Mouse (Mus musculus) hindbrain, embryonic 10.5 days (tissue): ENCODE data around the gene Calr. TPM values are rescaled to one million over a fixed set of nuclear protein-coding genes. Genes with fewer than 3 reads are reported as not detected.

ENCODE experiments used
- DNase-seq: peaks from one replicate; pipeline ENCODE4 v3.0.0-alpha.2; 2017; ENCODE audit warnings: low spot score
- H3K27ac ChIP-seq: fragments of 300-500 bp; sonication (generic); 2 replicates; pipeline ENCODE4 v1.5.1; 2016; ENCODE audit warnings: mild to moderate bottlenecking, moderate library complexity
- H3K27me3 ChIP-seq: fragments of 300-500 bp; sonication (generic); 2 replicates; pipeline ENCODE4 v1.6.1; 2016; ENCODE audit warnings: mild to moderate bottlenecking; ENCODE audit not compliant: poor library complexity, insufficient read depth, severe bottlenecking
- H3K36me3 ChIP-seq: fragments of 300-500 bp; sonication (generic); 2 replicates; pipeline ENCODE4 v1.6.1; 2016; ENCODE audit warnings: mild to moderate bottlenecking, moderate library complexity
- H3K4me1 ChIP-seq: fragments of 300-500 bp; sonication (generic); replicated peaks from 2 replicates; pipeline ENCODE4 v1.6.1; 2016; ENCODE audit warnings: mild to moderate bottlenecking
- H3K4me3 ChIP-seq: fragments of 300-500 bp; sonication (generic); 2 replicates; pipeline ENCODE4 v1.5.1; 2016; ENCODE audit warnings: mild to moderate bottlenecking, moderate library complexity
- H3K9me3 ChIP-seq: fragments of 300-500 bp; sonication (generic); 2 replicates; pipeline ENCODE4 v1.6.1; 2016; ENCODE audit warnings: mild to moderate bottlenecking, moderate library complexity
- WGBS: fragments of 180-500 bp; shearing (Covaris S2); methylation state at CpG from one replicate; pipeline ENCODE4 v1.1.7; 2016; 5-methylcytosine and 5-hydroxymethylcytosine counted together
- polyA plus RNA-seq: library from polyadenylated mRNA; unstranded; fragments of >200 nt; fragmentation: Nextera tagmentation; extraction: Ambion mirVana; gene quantifications from 2 replicates; pipeline ENCODE4 v1.2.1, GENCODE M21; 2016

Calr gene
- polyA plus RNA-seq, 1 experiment from 2014 or later: 783 TPM

GRCm38 (mm10) chr8:84806031-84806430, 40.7 kb downstream of the Calr start:
- no peak overlapping the region for H3K4me3 ChIP-seq
- no peaks in the 10 kb centered on the region for H3K36me3 ChIP-seq
- H3K27me3 ChIP-seq: peaks cover 98% of the 10 kb centered on the region
- DNase-seq: no peak
- peaks cover 16% of the 10 kb centered on the region for H3K4me1 ChIP-seq
- WGBS: 92% methylated on average over 5 of the region's 5 CpGs
- H3K9me3 ChIP-seq: peaks cover 6% of the 10 kb centered on the region; the same call in 1 of the 2 replicates
- H3K27ac ChIP-seq: no peak overlapping the region

- Histone ChIP-seq H3K9me3 (no peaks in the 10 kb centered on the region), H3K27ac (peak within 1 kb of the TSS; percentile 62), H3K36me3 (no peaks in the 10 kb centered on the region), H3K4me1 (peaks cover 14% of the 10 kb centered on the region; the same call in 1 of the 2 replicates), H3K4me3 (peak within 1 kb of the TSS; percentile 56), H3K27me3 (peaks cover 98% of the 10 kb centered on the region)
- 16% methylated on average over 112 of the region's 125 CpGs for WGBS
- peak; percentile 40 for DNase-seq
Measured at GRCm38 (mm10) chr8:84799999-84800831, 46.5 kb downstream of the Calr start, which contains the start of gene Nfix. Nfix (minus strand) TSS chr8:84800344.

GRCm38 (mm10) chr8:84799136-84799931, 47.4 kb downstream of the Calr start:
- Histone ChIP-seq H3K4me1 (peaks cover 14% of the 10 kb centered on the region; the same call in 1 of the 2 replicates), H3K27me3 (peaks cover 98% of the 10 kb centered on the region), H3K4me3 (peak overlapping the region; percentile 56), H3K36me3 (no peaks in the 10 kb centered on the region), H3K9me3 (no peaks in the 10 kb centered on the region), H3K27ac (peak overlapping the region; percentile 62)
- peak; percentile 49 for DNase-seq
- WGBS: under 1% methylated on average over 103 of the region's 108 CpGs

GRCm38 (mm10) chr8:84798446-84799135, 48.1 kb downstream of the Calr start:
- peak; percentile 24 for DNase-seq
- WGBS: 37% methylated on average over 10 of the region's 10 CpGs
- H3K4me1 ChIP-seq: peaks cover 19% of the 10 kb centered on the region; the same call in 1 of the 2 replicates
- H3K27me3 ChIP-seq: peaks cover 98% of the 10 kb centered on the region
- no peaks in the 10 kb centered on the region for H3K36me3 ChIP-seq
- H3K4me3 ChIP-seq: peak overlapping the region; percentile 56
- H3K9me3 ChIP-seq: no peaks in the 10 kb centered on the region
- no peak overlapping the region for H3K27ac ChIP-seq

- Histone ChIP-seq H3K27me3 (peaks cover 98% of the 10 kb centered on the region), H3K27ac (no peak overlapping the region), H3K36me3 (no peaks in the 10 kb centered on the region), H3K4me1 (peaks cover 19% of the 10 kb centered on the region; the same call in 1 of the 2 replicates), H3K9me3 (no peaks in the 10 kb centered on the region), H3K4me3 (no peak overlapping the region)
- no peak for DNase-seq
- WGBS: 64% methylated on average over 6 of the region's 6 CpGs
Measured at GRCm38 (mm10) chr8:84797971-84798370, 48.8 kb downstream of the Calr start.

- 73% methylated on average over 15 of the region's 15 CpGs for WGBS
- no peaks in the 10 kb centered on the region for H3K9me3 ChIP-seq
- H3K27me3 ChIP-seq: peaks cover 98% of the 10 kb centered on the region
- H3K4me1 ChIP-seq: peaks cover 19% of the 10 kb centered on the region; the same call in 1 of the 2 replicates
- no peak overlapping the region for H3K27ac ChIP-seq
- H3K36me3 ChIP-seq: no peaks in the 10 kb centered on the region
- H3K4me3 ChIP-seq: no peak overlapping the region
- DNase-seq: no peak
Measured at GRCm38 (mm10) chr8:84797256-84797797, 49.4 kb downstream of the Calr start.

- Histone ChIP-seq H3K9me3 (no peaks in the 10 kb centered on the region), H3K27ac (no peak overlapping the region), H3K27me3 (peaks cover 100% of the 10 kb centered on the region), H3K4me1 (peaks cover 13% of the 10 kb centered on the region; the same call in 1 of the 2 replicates), H3K4me3 (no peak overlapping the region), H3K36me3 (no peaks in the 10 kb centered on the region)
- no peak for DNase-seq
- 53% methylated on average over 7 of the region's 7 CpGs for WGBS
Measured at GRCm38 (mm10) chr8:84794486-84794885, 52.2 kb downstream of the Calr start.

- Histone ChIP-seq H3K27me3 (peaks cover 100% of the 10 kb centered on the region), H3K4me3 (no peak overlapping the region), H3K9me3 (no peaks in the 10 kb centered on the region), H3K27ac (no peak overlapping the region), H3K4me1 (peaks cover 7% of the 10 kb centered on the region; the same call in 1 of the 2 replicates), H3K36me3 (no peaks in the 10 kb centered on the region)
- DNase-seq: no peak
- 56% methylated on average over 13 of the region's 13 CpGs for WGBS
Measured at GRCm38 (mm10) chr8:84793791-84794485, 52.8 kb downstream of the Calr start.

- 87% methylated on average over 9 of the region's 9 CpGs for WGBS
Measured at GRCm38 (mm10) chr8:84793134-84793533, 53.6 kb downstream of the Calr start.

GRCm38 (mm10) chr8:84792429-84792947, 54.2 kb downstream of the Calr start:
- Histone ChIP-seq H3K4me3 (no peak overlapping the region), H3K9me3 (no peaks in the 10 kb centered on the region), H3K27ac (no peak overlapping the region), H3K4me1 (peaks cover 5% of the 10 kb centered on the region; the same call in 1 of the 2 replicates), H3K36me3 (no peaks in the 10 kb centered on the region), H3K27me3 (peaks cover 100% of the 10 kb centered on the region)
- 75% methylated on average over 12 of the region's 12 CpGs for WGBS
- no peak for DNase-seq

More at GRCm38 (mm10) chr8:84793134-84793533, 53.6 kb downstream of the Calr start:
- H3K27me3 ChIP-seq: peaks cover 100% of the 10 kb centered on the region
- DNase-seq: no peak
- H3K27ac ChIP-seq: no peak overlapping the region
- H3K36me3 ChIP-seq: no peaks in the 10 kb centered on the region
- no peaks in the 10 kb centered on the region for H3K9me3 ChIP-seq
- H3K4me3 ChIP-seq: no peak overlapping the region
- H3K4me1 ChIP-seq: peaks cover 5% of the 10 kb centered on the region; the same call in 1 of the 2 replicates
